Mouse (Mus musculus) lung, postnatal 36 days (tissue): Measurements from ENCODE around the gene Cer1.

Experiments used
- DNase-seq: peaks from one replicate; pipeline ENCODE4 v3.0.0; 2022; ENCODE audit warnings: mixed read lengths

The Cer1 gene

DNA sequence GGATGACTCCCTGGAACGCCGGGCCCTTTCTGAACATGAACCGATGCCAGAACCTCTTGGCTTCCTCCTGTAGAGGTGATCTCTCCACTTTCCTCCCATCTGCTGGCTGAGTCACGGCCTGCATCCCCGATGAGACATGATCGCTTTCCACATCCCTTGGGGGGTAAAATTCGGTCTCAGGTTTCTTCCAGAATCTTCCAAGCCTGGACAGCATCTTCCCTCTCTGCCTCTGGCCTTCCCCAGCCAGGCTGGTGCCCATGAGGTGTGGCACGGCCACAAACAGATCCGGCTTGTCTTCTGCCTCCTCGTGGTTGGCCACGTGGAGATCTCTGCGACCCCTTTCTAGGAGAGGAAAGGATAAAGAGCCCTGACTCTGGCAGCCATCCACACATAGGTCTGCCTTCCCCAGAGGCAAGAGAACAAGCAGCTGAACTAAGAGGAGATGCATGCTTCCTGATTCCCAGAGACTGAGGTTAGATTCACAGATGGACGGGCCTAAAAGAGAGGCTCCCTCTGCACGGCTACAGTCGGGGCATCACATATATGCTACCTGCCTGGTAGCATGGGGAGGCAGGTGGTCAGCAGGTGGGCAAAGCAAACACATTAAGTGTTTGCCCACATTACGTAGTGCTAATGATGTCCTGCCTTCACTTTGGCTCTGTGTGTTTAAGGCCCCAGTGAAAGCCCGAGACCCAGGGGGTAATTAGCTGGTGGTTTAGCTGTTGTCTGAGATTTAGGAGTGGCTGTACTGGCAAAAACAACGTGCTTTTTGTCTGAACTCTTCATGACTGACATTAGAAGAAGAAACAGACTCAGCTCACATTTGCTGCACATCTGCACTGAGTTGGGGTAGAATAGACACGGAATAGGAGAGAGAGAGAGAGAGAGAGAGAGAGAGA is at the start of gene Cer1:
TSS of gene Cer1 (minus strand) at position 513 of the 899 bp plus-strand sequence.
- DNase-seq: no peak

DNA sequence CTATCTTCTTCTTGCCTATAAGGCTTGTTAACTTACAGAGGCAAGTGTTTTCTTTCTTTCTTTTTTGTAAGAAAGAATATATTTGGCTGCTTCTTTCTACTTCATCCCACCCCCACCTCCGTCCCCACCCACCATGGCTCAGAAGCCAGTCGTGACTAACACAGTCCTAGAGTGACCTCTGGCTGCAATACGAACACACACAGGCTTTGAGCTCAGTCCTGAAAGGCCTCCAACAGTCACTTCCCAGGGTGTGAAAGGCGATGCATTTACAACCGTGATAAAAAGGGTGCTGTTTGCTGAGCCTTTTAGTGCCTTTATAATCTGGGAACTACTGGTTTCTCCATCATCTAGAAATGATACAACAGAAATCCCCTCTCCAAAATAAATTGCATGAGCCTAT is 49.4 kb upstream of the Cer1 start:
- peak; percentile 48 for DNase-seq

DNA sequence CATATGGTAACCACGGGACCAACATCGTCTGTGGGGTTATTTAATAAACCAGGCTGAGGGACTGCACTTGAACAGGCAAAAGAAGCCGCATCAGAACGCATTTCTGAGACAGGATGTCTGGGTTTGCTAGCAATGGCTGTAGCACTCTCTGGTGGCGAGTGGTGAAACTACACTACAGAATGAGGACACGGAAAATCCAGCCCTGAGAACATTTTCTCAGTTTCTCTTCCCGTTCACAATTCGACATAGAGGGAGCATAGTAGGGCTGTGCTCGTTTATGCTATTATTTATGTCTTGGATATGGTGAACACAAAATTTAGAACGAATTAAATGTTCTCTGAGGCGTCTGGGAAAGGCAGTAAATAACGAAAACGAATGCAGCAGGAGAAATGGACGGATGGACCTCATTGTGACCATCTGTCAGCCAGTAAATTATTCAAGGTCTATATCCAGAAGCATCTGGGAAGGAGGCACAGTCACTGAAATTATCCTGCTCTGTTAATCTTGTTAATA is 48.8 kb upstream of the Cer1 start:
- DNase-seq: peak; percentile 87

DNA sequence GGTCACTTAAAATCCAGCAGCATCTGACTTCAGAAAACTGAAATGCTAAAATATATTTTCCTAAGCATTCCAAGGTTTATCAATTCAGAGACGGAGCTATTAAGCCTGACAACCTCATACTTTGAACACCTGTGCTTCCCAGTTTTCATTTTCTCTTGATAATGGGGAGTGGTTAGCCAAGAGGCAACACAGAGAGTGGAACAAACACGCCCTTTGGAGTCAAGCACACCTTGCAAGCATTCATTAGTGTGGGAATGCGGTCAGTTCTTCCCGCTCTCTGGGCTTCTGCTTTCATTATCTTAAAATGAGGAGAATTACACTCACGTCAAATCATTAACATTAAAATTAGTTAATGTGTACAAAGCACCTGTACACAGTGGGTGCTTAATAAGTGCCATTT is 45.1 kb upstream of the Cer1 start:
- peak; percentile 19 for DNase-seq

DNA sequence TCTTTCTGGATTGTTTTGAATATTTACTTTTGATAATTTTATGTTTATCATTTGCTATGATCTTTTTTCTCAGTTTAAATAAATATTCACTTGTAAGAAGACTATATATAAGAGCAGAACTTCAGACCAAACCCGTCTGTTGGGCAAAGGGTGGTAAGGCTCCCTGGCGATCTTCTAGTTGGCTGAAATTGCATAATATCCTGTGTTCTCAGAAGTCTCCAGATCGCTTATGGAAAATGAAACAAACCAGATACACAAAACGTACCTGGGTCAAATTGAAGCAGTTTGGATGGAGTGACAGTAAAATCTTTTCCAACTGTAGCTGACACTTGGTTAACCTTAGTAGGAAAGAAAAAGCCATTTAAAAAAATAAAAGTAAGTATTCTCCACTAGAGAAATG is 37.0 kb upstream of the Cer1 start:
- DNase-seq: no peak

DNA sequence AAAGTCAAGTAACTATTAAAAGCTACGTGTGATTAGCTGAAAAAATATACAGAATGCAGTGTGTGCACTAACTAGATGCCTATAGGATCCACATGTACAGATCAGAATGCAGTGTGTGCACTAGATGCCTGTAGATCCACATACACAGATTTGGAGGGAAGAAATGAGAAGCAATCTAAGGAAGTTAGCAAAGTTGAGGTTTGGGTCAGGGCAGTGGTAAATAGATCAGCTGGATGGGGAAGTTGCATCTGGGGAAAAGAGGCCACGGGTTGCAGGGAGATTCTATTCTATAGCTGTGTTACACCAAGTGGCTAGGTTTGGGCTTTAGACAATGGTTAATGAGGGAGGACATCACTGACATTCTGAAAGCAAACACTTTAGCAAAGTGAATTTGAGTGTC is 33.7 kb upstream of the Cer1 start:
- DNase-seq: no peak

DNA sequence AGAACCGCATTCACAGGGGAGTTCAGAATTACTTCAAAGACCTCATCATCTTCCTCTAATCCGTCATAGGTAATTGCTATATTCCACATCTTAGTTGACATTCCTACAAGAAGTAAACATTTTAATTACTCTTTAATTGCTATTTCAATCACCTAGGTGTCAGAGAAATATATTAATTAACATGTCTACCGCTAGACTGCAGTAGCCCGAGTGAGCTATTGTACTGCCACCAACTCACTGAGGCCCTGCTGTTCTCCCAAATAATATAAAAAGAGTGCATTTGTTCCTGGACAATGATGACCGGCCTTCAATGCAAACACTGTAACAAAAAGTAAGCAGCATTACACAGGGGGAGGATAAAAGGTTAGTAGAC is 31.7 kb upstream of the Cer1 start:
- DNase-seq: no peak

DNA sequence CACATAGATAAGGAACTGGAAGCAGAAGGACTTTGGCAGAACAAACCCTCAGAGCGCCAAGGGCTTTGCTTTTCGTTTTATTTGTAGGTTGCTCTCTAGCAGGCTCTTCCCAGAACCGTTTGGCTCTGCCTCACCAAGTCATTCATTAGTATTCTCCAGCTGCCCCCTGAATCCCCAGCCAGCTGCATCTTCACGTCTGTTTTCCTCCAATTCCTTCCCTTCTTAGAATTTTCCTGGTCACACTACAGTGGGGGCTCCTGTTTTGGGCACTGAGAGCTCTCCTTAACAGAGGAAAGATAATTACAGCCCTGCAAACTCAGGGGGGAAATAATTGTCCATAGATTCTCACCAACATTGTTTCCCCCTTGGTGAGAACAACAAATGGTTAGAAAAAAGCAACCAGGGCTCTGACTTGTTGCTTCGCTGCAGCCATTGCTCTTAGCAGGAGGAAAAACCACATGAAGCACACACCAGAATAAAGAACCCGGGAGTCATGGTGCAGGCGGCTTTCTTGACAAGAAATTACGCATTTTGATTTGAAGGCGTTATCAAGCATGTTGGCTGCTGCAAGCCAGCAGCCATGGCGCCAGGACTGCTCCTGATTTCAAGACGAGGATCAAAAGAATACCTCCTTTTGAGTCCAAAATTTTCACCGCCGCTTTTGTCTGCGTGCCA is 31.2 kb upstream of the Cer1 start:
- no peak for DNase-seq

DNA sequence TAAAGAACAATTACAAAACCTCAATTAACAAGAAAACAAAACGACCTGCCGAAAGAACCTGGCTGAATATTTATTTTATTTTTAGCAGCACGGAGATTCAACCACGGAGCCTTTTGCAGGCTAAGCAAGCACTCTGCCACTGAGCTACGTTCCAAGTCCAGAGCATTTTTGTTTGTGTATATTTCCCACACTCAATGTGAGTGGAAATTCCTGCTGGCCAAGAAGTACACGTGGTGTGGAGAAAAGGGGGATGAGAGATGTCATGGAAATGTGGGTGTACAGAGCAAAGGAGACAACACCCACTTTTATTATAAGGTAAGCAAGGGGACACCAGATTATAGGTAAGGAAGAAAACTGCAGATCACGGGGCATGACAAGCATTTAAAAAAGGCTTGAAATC is 30.6 kb upstream of the Cer1 start:
- peak; percentile 62 for DNase-seq

DNA sequence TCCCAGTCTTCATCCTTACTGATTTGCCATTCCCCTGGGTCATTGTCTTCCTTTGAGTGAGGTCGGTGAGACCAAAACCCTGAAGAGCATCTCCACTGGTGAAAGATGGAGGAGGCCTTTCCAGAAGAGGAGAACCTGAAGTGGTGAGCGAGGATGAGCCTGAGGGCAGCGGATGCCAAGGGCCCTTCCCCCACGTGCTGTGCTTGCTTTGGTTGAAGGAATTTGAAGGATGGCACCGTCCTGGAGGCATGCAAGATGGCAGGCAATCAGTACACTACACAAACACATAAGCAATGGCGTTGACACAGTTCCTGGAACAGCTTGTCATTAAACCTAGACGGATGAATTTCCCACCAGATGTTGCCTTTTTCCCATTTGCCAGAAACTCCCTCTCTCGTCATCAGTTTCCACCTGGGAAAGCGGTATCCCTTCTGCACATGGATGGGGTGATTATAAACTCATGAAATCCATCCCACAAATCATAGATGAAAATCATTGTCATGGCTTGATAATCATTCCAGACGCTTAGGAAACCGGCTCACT is 29.7 kb upstream of the Cer1 start:
- no peak for DNase-seq

DNA sequence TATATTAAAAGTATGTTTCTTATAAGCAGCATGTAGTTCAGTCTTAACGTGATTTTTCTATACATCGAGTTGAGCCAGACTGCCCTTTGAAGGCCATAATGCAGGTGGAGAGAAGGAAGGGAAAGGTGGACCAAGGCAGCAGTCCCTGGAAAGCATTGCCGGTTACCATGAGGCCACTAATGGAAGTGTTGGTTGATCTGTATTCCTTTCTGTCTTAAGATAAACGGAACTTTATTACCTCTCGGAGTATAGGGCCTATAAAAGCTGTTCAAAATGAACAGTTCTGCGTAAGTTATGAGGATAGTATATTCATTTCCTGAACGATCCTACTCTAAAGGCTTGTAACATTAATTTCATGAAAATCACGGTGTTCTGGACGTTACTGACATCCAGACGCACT is 10.3 kb upstream of the Cer1 start:
- DNase-seq: no peak

DNA sequence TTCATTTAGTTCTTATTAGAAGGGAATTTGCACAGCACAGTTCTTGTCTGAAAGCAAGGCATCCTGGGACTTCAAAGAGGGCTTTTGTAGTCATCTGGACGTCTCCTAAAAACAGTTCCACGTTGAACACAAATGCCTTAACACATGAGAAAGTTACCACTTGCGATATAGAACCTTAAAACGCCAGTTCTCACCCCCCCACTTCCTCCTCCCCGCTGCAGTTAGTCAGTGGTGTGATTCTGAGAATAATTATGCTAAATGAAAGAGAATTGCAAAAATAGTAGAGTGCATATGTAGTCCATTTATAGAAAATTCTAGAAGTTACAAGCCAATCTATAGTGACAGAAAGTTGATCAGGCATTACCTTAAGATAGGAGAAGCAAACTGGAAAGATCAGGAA is 7.3 kb upstream of the Cer1 start:
- no peak for DNase-seq

DNA sequence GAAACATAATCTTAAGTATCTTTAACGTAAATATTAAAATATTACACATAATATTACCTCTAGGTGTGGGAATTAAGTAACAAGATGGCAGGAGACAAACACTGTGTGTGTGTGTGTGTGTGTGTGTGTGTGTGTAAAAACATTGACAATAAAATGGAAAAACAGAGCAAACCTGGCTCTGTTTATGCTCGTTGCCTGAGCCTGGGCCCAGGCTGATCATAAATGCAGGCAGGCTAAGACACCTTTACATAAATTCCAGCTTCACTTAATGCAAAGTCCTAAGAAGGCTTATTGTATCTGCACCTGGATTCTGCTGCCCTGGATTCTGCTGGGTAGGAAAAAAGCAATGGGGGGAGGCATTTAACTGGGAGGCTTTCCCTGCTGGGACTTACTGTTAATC is 6.6 kb upstream of the Cer1 start:
- DNase-seq: no peak

DNA sequence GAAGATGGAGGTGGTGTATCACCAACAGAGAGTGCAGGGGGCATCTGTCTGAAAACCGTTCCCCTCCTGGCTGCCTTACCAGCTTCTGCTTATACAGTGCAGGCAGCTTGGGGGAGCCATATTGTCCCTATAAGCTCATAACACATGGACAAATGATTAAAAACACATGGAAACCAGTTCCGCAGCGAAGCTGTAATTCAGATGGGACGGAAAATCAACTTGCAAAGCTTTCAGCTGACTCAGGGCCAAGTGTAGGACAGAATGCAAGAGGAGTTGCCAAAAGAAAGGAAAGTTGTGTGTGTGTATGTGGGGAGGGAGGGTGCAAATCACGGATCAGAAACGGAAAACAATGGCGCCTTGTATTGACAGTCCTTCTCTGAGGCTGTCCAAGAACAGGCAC is 6.1 kb upstream of the Cer1 start:
- DNase-seq: no peak

DNA sequence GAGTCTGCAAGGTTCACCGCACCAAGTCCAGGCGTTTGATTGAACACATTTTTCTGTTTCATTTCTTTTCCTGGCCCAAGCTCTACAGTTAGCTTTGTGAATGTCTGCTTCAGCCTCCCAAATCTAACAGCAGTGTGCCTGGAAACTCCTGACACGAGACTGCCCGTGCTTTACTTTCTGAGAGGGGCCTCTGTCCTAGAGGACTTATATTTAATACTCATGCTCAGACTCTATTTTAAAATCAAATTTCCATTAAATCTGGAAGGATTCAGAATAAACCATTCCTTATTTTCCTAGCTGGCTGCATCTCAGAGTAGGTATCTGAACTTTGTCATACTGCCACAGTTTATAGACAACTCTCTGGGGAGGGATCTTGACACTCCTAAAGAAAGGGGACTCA is 5.6 kb upstream of the Cer1 start:
- DNase-seq: no peak

DNA sequence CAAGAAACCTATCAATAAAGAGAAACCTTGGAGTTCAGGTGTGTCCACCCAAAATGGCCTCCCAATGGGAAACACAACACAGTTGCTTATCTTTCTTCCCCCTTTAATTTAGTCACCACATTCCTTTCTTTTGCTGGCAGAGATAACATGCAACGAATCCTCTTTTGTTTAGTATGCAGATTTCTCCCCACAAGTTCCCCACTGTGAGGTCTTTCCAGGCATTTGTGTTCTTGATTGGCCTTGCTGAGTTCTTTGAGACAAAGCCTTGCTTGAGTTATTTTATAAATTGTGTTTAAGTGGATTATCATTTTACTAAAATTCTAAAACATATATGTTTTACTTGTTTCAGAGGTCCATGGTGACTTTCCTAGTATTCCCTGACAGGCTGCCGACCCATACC is 1.2 kb upstream of the Cer1 start:
- no peak for DNase-seq

DNA sequence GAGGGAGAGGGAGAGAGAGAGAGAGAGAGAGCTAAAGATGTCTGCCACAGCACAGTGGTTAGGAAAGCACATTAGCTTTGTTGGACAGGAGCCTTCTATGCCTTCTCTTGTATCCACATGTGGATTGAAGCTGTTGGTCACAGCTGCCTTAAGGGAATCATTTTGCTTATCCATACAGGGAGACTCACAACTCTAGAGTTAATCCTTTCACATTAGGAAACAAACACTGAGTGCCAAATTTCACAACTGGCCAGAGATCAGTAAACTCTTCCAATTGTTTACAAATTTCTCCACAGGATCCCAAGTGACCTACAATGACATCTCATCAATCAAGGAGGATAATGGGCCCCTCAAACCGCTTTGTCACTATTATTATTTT is 576 bp upstream of the Cer1 start:
- peak; percentile 8 for DNase-seq

DNA sequence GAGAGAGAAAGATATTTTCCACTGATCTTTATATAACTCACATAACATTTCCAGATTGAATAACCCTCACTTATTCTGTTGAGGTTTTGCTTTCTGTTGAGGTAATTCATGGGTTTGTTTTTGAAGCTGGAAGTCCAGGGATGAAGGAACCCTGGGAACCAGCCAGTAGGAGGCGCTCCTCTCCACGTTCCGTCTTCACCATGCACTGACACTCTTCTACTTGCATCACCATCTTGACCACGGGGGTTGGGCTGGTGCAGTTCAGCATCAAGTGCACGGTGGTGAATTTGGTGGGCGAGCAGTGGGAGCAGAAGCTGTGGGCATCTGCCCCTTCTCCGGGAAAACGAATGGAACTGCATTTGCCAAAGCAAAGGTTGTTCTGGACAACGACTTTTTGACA is 2.4 kb downstream of the Cer1 start:
- DNase-seq: peak; percentile 40

DNA sequence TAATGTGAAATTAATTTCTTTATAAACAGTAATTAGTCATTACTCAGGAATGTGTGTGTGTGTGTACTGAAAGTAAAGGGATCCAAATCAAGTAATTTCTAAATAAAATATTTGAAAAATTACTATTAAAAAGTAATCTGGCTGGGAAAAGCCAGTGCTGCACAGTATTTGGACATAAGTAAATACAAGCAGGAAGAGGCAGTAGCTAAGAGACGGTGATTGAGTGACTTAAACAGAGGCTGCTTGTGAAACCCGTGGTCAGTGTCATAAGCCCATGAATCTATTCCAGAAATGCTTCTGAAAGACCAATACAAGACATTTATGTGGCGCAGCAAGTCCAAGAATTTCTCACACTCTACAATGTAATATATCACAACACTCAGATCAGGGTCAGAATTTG is 3.6 kb downstream of the Cer1 start:
- DNase-seq: peak; percentile 46

DNA sequence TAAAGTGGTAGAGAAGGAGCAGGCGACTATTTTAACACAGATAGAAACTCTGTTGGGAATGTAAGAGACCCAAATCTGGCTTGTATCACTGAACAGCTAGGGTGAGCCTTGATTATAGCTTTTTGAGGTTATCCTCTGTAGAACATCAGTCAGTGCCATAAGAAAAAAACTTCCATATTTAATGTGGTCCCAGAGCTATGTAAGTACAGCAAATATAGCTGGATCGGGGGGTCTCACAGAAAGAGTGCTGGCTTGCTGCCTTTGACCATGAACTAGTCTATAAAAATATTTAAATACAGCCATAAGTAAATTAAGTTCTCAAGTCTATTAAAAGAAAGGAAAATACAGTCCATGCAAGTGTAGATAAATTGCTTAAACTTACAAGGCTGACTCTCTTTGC is 4.7 kb downstream of the Cer1 start:
- no peak for DNase-seq

DNA sequence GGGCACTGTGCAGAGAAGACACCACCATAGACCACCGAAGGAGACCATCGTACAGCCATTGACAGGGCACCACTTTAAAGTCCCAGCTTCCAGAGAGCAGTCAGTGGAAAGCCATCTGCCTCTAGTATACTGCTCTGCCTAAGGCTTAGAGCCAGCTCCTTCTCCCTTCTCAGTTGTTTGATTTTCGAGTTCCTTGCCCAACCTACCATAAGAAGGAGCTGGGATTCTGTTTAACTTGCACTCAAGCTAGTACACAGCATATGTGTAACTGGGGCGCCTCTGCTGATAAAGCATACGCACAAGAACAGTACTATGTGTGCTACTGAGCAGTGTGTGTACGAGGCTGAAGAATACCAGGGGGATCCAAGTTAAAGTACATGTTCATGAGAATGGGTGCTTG is 5.8 kb downstream of the Cer1 start:
- peak; percentile 43 for DNase-seq

DNA sequence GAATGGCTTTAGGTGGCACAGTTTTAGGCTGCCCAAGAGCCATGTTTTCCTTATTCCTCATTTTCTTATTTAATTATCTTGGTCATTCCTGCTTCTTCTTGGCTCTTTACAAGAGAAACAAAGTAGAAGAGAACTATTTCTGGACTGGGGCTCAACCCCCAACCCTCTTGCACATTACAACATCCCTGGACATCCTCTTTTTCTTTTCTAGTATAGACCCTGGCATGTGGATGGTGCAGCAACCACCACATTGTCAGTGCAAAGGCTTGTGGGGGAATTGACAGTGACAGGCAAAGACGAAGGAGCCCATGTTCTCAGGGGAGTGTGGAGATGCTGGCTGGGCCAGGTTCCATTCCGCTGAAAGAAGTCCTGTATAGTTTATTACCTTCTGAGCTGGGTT is 8.3 kb downstream of the Cer1 start:
- no peak for DNase-seq

DNA sequence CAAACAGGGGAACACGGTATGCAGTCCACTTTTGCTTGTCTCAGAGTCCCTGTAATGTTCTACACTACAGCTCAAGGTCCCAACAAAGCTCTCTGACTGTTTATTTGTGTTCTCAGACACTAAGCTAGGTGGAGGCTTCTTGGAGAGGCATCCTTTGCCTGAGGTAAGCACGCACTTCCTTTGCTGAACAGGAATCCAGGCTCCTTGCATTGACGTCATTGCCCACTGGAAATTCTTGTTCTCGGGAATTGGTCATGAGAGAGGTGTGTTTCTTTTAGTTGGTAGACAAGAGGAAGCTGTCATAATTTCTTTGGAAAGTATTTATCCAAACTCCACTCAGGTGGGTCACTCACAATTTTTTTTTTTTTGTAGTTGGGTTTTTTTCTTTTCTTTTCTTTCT is 9.4 kb downstream of the Cer1 start:
- DNase-seq: peak; percentile 49

DNA sequence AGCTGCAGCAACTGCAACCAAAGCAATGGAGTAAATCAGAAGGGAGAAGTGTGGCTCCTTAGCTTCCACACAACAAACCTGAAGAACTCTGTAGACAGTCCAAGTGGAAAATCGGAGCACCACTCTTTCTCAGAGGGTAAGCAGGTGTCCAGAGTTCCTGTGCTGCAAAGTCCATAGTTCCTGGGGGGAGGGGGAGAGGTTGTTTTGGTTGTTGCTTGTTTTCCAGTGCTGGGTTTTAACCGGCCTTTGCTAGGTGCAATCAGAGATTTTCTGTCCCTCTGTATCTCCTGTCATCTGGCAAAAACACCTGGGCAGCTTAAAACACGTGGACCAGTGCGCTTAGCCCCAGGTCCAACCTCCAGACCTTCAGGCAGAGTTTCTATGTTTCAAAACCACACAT is 10.2 kb downstream of the Cer1 start:
- no peak for DNase-seq
